Mouse (Mus musculus) cerebellum, adult 2 months (tissue): Measurements from ENCODE around the gene Ggnbp2.

Source experiments
- CTCF ChIP-seq: fragments of 200-500 bp; IDR thresholded peaks from 2 replicates; pipeline ENCODE4 v1.5.1; 2011; ENCODE audit warnings: low read depth, mild to moderate bottlenecking, control low read depth, low read length, moderate library complexity, borderline replicate concordance; ENCODE audit not compliant: insufficient read depth
- POLR2A ChIP-seq: fragments of 200-500 bp; IDR thresholded peaks from 2 replicates; pipeline ENCODE4 v1.6.1; 2011; ENCODE audit warnings: low read length, control low read depth, borderline replicate concordance; ENCODE audit not compliant: insufficient read depth

- TF ChIP-seq POLR2A: no peak
- no peak for TF ChIP-seq CTCF
These were observed 2.6 kb upstream of the Ggnbp2 start for GRCm38 (mm10) chr11:84873042-84873833.
